Mouse (Mus musculus): ENCODE measurements around the gene Dgcr2. TPM values are rescaled to one million over a fixed set of nuclear protein-coding genes. Genes with fewer than 3 reads are reported as not detected.
A peak's percentile ranks its signal among the peaks of the same experiment; 100 is the strongest.

Gene Dgcr2
- polyA plus RNA-seq, 1 experiment from 2014 or later, result 83.3 TPM

- no peak for ATAC-seq (ENCODE audit: low FRiP score)
- WGBS, result 58% methylated on average over 4 of the region's 4 CpGs
- H3K4me3 ChIP-seq (ENCODE audit: low read depth, low read length), result no peak overlapping the region
Measured at GRCm38 (mm10) chr16:17813173-17813572, 85.2 kb downstream of the Dgcr2 start.

GRCm38 (mm10) chr16:17812120-17812519 is 86.2 kb downstream of the Dgcr2 start:
- ATAC-seq (ENCODE audit: low FRiP score) (no peak), DNase-seq (ENCODE audit: low spot score, missing footprints) (peak; percentile 92)
- H3K27ac ChIP-seq (ENCODE audit: low read depth, low read length), result no peak overlapping the region
- no peak overlapping the region for H3K4me3 ChIP-seq (ENCODE audit: low read depth, low read length)
- H3K27me3 ChIP-seq (ENCODE audit: control insufficient read depth, insufficient read depth, low read length), result peaks cover 35% of the 10 kb centered on the region
- no peaks in the 10 kb centered on the region for H3K36me3 ChIP-seq (ENCODE audit: control insufficient read depth, insufficient read depth, low read length)
- no peak overlapping the region for H3K4me2 ChIP-seq
- WGBS, result 5% methylated on average over 5 of the region's 5 CpGs
- H3K9ac ChIP-seq (ENCODE audit: low read length), result no peak overlapping the region
- H3K4me1 ChIP-seq (ENCODE audit: control insufficient read depth, insufficient read depth, low read length), result peaks cover 8% of the 10 kb centered on the region
- H3K9me3 ChIP-seq (ENCODE audit: control insufficient read depth, low read length), result no peaks in the 10 kb centered on the region

More at GRCm38 (mm10) chr16:17813173-17813572, 85.2 kb downstream of the Dgcr2 start:
- Histone ChIP-seq H3K27ac (ENCODE audit: low read depth, low read length) (no peak overlapping the region), H3K27me3 (ENCODE audit: control insufficient read depth, insufficient read depth, low read length) (peaks cover 34% of the 10 kb centered on the region), H3K9me3 (ENCODE audit: control insufficient read depth, low read length) (no peaks in the 10 kb centered on the region), H3K4me1 (ENCODE audit: control insufficient read depth, insufficient read depth, low read length) (peaks cover 4% of the 10 kb centered on the region; the same call in 1 of the 2 replicates), H3K4me2 (no peak overlapping the region), H3K36me3 (ENCODE audit: control insufficient read depth, insufficient read depth, low read length) (no peaks in the 10 kb centered on the region), H3K9ac (ENCODE audit: low read length) (no peak overlapping the region)
- DNase-seq (ENCODE audit: low spot score, missing footprints), result no peak

- Histone ChIP-seq H3K4me2 (no peak overlapping the region), H3K9me3 (ENCODE audit: control insufficient read depth, low read length) (no peaks in the 10 kb centered on the region), H3K27ac (ENCODE audit: low read depth, low read length) (no peak overlapping the region), H3K4me1 (ENCODE audit: control insufficient read depth, insufficient read depth, low read length) (peaks cover 18% of the 10 kb centered on the region), H3K27me3 (ENCODE audit: control insufficient read depth, insufficient read depth, low read length) (peaks cover 42% of the 10 kb centered on the region), H3K36me3 (ENCODE audit: control insufficient read depth, insufficient read depth, low read length) (no peaks in the 10 kb centered on the region), H3K9ac (ENCODE audit: low read length) (no peak overlapping the region), H3K4me3 (ENCODE audit: low read depth, low read length) (no peak overlapping the region)
- DNase-seq (ENCODE audit: low spot score, missing footprints) (no peak), ATAC-seq (ENCODE audit: low FRiP score) (no peak)
- 39% methylated on average over 7 of the region's 7 CpGs for WGBS
Measured at GRCm38 (mm10) chr16:17809711-17810110, 88.7 kb downstream of the Dgcr2 start.

- H3K27me3 ChIP-seq (ENCODE audit: control insufficient read depth, insufficient read depth, low read length), result peaks cover 44% of the 10 kb centered on the region
- no peaks in the 10 kb centered on the region for H3K9me3 ChIP-seq (ENCODE audit: control insufficient read depth, low read length)
- no peak overlapping the region for H3K4me3 ChIP-seq (ENCODE audit: low read depth, low read length)
- 81% methylated on average over 4 of the region's 4 CpGs for WGBS
- no peak overlapping the region for H3K27ac ChIP-seq (ENCODE audit: low read depth, low read length)
- peaks cover 24% of the 10 kb centered on the region for H3K4me1 ChIP-seq (ENCODE audit: control insufficient read depth, insufficient read depth, low read length)
- no peak overlapping the region for H3K4me2 ChIP-seq
- no peaks in the 10 kb centered on the region for H3K36me3 ChIP-seq (ENCODE audit: control insufficient read depth, insufficient read depth, low read length)
- no peak overlapping the region for H3K9ac ChIP-seq (ENCODE audit: low read length)
- DNase-seq (ENCODE audit: low spot score, missing footprints), result no peak
- ATAC-seq (ENCODE audit: low FRiP score), result no peak
Measured at GRCm38 (mm10) chr16:17809125-17809524, 89.2 kb downstream of the Dgcr2 start.

GRCm38 (mm10) chr16:17807192-17808009 is 91.0 kb downstream of the Dgcr2 start:
- Histone ChIP-seq H3K9me3 (ENCODE audit: control insufficient read depth, low read length) (no peaks in the 10 kb centered on the region), H3K4me2 (peak overlapping the region; percentile 98), H3K27ac (ENCODE audit: low read depth, low read length) (peak overlapping the region; percentile 67; the same call in 1 of the 2 replicates), H3K36me3 (ENCODE audit: control insufficient read depth, insufficient read depth, low read length) (no peaks in the 10 kb centered on the region), H3K4me3 (ENCODE audit: low read depth, low read length) (peak overlapping the region; percentile 54), H3K4me1 (ENCODE audit: control insufficient read depth, insufficient read depth, low read length) (peaks cover 38% of the 10 kb centered on the region), H3K27me3 (ENCODE audit: control insufficient read depth, insufficient read depth, low read length) (peaks cover 54% of the 10 kb centered on the region), H3K9ac (ENCODE audit: low read length) (peak overlapping the region; percentile 93)
- DNase-seq (ENCODE audit: low spot score, missing footprints) (peak; percentile 98), ATAC-seq (ENCODE audit: low FRiP score) (peak; percentile 85)
- 2% methylated on average over 71 of the region's 73 CpGs for WGBS

- peaks cover 40% of the 10 kb centered on the region for H3K4me1 ChIP-seq (ENCODE audit: control insufficient read depth, insufficient read depth, low read length)
- ATAC-seq (ENCODE audit: low FRiP score), result peak; percentile 20; the same call in 1 of the 2 replicates
- peaks cover 61% of the 10 kb centered on the region for H3K27me3 ChIP-seq (ENCODE audit: control insufficient read depth, insufficient read depth, low read length)
- peak overlapping the region; percentile 67; the same call in 1 of the 2 replicates for H3K27ac ChIP-seq (ENCODE audit: low read depth, low read length)
- peak; percentile 97 for DNase-seq (ENCODE audit: low spot score, missing footprints)
- peak overlapping the region; percentile 93 for H3K9ac ChIP-seq (ENCODE audit: low read length)
- H3K4me2 ChIP-seq, result peak overlapping the region; percentile 98
- 5% methylated on average over 45 of the region's 50 CpGs for WGBS
- peak overlapping the region; percentile 54 for H3K4me3 ChIP-seq (ENCODE audit: low read depth, low read length)
- H3K9me3 ChIP-seq (ENCODE audit: control insufficient read depth, low read length), result no peaks in the 10 kb centered on the region
- H3K36me3 ChIP-seq (ENCODE audit: control insufficient read depth, insufficient read depth, low read length), result no peaks in the 10 kb centered on the region
Measured at GRCm38 (mm10) chr16:17806581-17807191, 91.7 kb downstream of the Dgcr2 start.

GRCm38 (mm10) chr16:17804982-17805381 is 93.4 kb downstream of the Dgcr2 start:
- Histone ChIP-seq H3K4me2 (peak overlapping the region; percentile 57), H3K9ac (ENCODE audit: low read length) (0 out of 2 replicates have a peak overlapping the region, but pooled peaks have one; percentile 12), H3K9me3 (ENCODE audit: control insufficient read depth, low read length) (no peaks in the 10 kb centered on the region), H3K27me3 (ENCODE audit: control insufficient read depth, insufficient read depth, low read length) (peaks cover 77% of the 10 kb centered on the region), H3K4me3 (ENCODE audit: low read depth, low read length) (peak overlapping the region; percentile 35), H3K27ac (ENCODE audit: low read depth, low read length) (no peak overlapping the region), H3K4me1 (ENCODE audit: control insufficient read depth, insufficient read depth, low read length) (peaks cover 40% of the 10 kb centered on the region), H3K36me3 (ENCODE audit: control insufficient read depth, insufficient read depth, low read length) (no peaks in the 10 kb centered on the region)
- DNase-seq (ENCODE audit: low spot score, missing footprints), result peak; percentile 87
- no peak for ATAC-seq (ENCODE audit: low FRiP score)
- 10% methylated on average over 7 of the region's 7 CpGs for WGBS

- 0 out of 2 replicates have a peak overlapping the region, but pooled peaks have one; percentile 12 for H3K9ac ChIP-seq (ENCODE audit: low read length)
- ATAC-seq (ENCODE audit: low FRiP score) (peak; percentile 26), DNase-seq (ENCODE audit: low spot score, missing footprints) (peak; percentile 96)
- 2% methylated on average over 33 of the region's 33 CpGs for WGBS
- H3K27ac ChIP-seq (ENCODE audit: low read depth, low read length), result no peak overlapping the region
- H3K4me1 ChIP-seq (ENCODE audit: control insufficient read depth, insufficient read depth, low read length), result peaks cover 38% of the 10 kb centered on the region
- H3K4me2 ChIP-seq, result peak overlapping the region; percentile 57
- H3K9me3 ChIP-seq (ENCODE audit: control insufficient read depth, low read length), result no peaks in the 10 kb centered on the region
- H3K4me3 ChIP-seq (ENCODE audit: low read depth, low read length), result peak overlapping the region; percentile 35
- peaks cover 82% of the 10 kb centered on the region for H3K27me3 ChIP-seq (ENCODE audit: control insufficient read depth, insufficient read depth, low read length)
- no peaks in the 10 kb centered on the region for H3K36me3 ChIP-seq (ENCODE audit: control insufficient read depth, insufficient read depth, low read length)
Measured at GRCm38 (mm10) chr16:17804449-17804912, 93.9 kb downstream of the Dgcr2 start.
